Mouse (Mus musculus) thymus, adult 2 months (tissue): ENCODE measurements around the gene Olfr370.

Source experiments
- CTCF ChIP-seq: fragments of 200-500 bp; IDR thresholded peaks from 2 replicates; pipeline ENCODE4 v1.5.1; 2012; ENCODE audit warnings: mild to moderate bottlenecking, control low read depth, low read length, moderate library complexity, borderline replicate concordance; ENCODE audit not compliant: control insufficient read depth, poor library complexity, insufficient read depth; ENCODE audit errors: extremely low read depth
- POLR2A ChIP-seq: fragments of 200-500 bp; IDR thresholded peaks from 2 replicates; pipeline ENCODE4 v1.6.1; 2012; ENCODE audit warnings: mild to moderate bottlenecking, low read length, control low read depth, moderate library complexity; ENCODE audit not compliant: control insufficient read depth, poor library complexity, insufficient read depth; ENCODE audit errors: extremely low read depth

GRCm38 (mm10) chr8:83574631-83575315 lies 39.2 kb downstream of the Olfr370 start:
- TF ChIP-seq POLR2A (no peak), CTCF (no peak)
